Mouse (Mus musculus): ENCODE results near the gene Peak1. TPM values are rescaled to one million over a fixed set of nuclear protein-coding genes. Genes with fewer than 3 reads are reported as not detected.

Peak1 gene
- total RNA-seq, 4 experiments from 2014 or later = 55.7 to 60.8 (median 59.1) TPM

Small RNA genes within 50 kb of the gene (microRNA-seq; reads per million reads assigned to microRNA genes)
- gene Gm24270 = 8.1 to 15.0 reads per million in 2 experiments

Other genes with a start within 250 kb of the Peak1 start
- 10 to 100 TPM; 64.7 to 88.5 (median 75.6) TPM for gene Hmg20a, start 542 bp upstream of the Peak1 start, total RNA-seq (2022)

All from layer of hippocampus, adult 8-10 months (tissue).